Mouse (Mus musculus): ENCODE measurements around the gene Mafb.
A peak's percentile ranks its signal among the peaks of the same experiment; 100 is the strongest.

Gene Mafb

DNA sequence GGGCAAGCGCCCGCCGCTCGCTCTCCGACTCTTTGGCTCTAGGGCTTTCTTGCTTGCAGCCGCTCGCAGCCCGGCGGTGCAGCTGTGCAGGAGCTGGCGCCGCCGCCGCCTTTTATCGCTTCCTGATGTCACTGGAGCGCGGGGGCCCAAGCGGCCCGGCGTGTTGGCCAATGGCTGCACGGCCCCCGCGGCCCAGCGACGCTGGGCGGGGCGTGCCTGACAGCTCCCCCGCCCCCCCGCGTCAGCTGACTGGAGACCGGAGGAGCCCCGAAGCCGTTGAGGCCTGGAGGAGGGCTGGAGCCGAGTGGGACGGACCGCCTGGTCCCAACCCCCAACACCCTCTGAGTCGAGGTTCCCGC, at the start of gene Mafb:
Gene Mafb (minus strand): TSS at position 86 of the 359 bp plus-strand sequence.
- DNase-seq (ENCODE audit: low spot score) = peak; percentile 91

DNA sequence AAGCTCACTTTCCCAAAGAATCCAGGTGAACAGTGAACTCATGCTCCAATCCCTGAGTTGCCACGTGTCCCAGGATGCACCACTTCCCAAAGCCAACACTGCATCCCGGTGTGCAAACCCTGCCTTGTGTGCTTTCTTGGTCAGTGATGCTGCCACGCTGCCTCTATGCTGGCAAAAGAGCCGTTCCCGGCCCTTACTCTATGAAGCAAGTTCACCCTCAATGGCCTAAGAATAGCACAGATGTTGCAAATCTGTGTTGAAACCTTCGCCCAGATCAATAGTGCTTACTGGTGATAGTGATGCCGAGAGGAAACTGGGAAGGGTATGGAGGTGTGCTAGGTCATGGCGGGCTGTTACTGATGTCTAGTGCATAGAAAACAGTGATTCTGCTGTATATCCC, 48.3 kb upstream of the Mafb start:
- no peak for DNase-seq (ENCODE audit: low spot score)

DNA sequence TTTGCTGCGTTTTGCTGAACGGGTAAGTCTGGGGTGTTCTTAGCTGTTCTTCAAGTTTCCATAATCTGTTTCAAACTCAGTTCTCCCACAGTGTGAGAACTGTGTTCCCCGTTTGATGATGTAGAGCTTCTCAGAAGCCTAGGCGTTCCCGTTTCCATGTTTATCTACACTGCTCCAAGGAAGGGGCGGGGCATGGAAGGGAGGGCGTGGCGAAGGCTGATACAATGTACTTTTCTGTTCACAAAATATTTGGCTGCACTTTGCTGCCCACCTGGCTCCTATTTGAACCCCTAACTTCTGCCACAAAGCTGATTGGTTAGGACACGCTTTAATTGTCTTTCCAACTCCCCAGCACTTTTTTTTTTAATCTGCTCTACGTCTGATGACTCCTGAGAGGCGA, 47.9 kb upstream of the Mafb start:
- no peak for DNase-seq (ENCODE audit: low spot score)

DNA sequence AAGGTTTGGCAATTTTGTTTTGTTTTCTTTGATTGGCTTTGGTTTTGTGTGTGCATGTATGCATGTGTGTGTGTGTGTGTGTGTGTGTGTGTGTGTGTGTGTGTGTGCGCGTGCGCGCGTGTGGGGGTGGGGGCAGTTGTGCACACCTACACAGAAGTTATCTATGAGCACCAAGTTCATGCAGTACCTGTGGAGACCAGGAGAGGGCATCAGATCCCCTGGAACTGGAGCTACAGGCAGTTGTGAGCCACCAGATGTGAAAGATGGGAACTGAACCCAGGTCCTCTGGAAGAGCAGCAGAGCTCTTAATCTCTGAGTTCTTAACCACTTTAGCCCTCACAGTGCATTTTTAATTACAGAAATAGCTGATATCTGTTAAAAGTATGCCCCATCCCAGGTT, 47.1 kb upstream of the Mafb start:
- DNase-seq (ENCODE audit: low spot score) = peak; percentile 7

DNA sequence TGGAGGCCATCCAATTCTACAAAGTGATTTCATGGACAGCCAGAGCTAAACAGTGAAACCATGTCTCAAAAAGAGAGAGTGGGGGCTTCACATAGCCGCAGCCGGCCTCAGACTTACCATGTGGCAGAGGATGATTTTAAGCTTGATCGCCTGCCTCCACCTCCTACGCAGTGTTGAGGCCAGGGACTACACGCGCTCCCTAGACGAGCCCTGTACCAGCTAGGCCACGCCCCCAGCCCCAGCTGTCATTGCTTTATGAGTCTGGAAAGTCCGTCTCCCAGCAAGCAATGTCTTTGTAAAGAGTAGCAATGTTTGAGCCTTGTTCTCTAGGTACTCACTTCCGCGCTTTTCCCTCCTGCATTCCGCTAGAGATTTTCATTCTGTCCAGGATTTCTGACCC, 46.2 kb upstream of the Mafb start:
- no peak for DNase-seq (ENCODE audit: low spot score)

DNA sequence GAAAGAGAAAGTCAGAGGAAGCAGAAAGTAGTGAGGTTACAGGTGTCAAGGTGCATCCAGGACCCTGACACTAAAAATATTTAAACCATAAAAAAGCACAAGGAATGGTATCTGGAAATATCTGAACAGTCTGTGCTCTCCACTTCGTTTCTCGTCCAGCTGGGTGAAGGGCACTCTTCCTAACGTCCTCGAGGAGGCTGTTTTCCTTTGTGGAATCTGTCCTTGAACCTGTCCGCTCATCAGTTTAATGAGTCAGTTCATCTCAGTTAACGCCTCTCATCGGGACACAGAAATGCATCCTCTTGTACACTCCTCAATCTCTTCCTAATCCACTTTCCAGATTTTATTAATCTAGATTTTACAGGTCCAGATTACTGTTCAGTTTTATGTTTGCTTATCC, 44.6 kb upstream of the Mafb start:
- no peak for DNase-seq (ENCODE audit: low spot score)

DNA sequence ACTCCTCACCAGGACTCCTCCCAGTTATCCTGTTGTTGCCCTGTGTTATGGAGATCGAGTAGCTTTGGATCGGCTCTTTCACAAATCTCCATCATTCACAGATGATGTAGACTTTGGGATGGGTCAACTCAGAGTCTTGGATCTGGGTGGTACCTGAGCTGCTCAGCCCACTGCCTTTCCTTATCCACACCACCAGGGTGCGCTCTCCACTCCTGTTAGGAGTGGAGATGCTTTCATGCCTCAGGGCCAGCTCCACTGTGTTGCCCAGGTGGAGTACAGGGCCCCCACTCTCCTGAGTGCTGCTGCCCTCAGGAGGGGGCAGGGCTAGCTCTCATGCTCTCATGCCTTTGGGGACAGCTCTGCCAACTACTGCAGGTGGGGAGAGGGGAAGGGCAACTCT, 40.9 kb upstream of the Mafb start:
- DNase-seq (ENCODE audit: low spot score) = no peak

DNA sequence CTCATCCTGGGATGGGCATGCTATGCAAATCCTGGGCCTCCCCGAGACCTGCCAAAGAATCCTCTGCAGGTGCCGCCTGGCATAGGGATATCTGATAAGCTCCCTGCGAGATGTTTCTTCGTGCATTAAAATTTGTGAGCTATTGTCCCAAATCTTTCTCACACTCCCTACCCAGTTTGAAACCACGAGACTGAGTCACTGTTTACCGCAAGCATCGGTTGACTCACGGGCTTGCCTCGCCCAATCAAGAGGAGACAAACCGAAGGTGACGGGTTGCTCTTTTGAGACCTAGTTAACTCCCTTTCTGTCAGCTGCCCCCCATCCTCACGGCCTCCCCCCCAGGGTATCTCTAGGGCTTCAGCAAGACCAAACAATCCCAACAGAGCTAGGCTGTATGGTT, 30.9 kb upstream of the Mafb start:
- DNase-seq (ENCODE audit: low spot score) = no peak

DNA sequence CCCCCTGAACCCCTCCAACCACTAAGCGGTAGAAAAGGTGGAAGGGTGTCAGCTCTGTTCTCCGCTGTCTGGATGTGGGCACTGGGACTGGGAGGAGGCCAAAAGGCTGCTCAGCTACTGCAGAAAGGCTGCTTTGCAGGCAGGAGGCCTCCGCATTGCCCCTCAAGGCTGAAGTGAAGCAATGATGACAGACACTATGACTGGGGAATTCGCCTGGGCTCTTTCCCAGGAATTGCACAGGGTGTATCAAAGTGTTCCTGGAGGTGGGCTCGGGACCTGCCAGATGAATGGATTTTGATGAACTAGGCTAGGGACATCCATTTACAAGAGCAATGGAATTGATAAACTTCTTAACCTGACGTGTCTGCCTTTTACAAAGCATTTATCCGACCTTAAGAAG, 27.9 kb upstream of the Mafb start:
- no peak for DNase-seq (ENCODE audit: low spot score)

DNA sequence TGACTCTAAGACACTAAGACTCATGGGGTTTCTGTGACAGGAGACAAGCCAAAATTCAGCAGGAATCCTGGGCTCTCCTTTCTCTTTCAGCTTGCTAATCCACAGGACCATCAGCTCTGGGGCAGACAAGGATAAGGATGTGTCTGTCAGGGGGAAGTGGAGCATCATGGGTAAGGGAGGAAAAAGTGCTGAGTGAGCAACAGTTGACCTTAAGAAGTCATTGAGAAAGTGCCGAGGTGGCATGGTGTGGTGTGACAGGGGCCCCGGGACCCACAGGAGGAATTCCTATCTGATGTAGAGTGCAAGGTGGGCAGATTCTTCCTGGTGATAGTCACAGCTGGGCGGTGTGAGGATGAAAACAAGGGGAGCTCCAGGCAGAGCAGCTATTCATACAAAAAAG, 25.8 kb upstream of the Mafb start:
- DNase-seq (ENCODE audit: low spot score) = no peak

DNA sequence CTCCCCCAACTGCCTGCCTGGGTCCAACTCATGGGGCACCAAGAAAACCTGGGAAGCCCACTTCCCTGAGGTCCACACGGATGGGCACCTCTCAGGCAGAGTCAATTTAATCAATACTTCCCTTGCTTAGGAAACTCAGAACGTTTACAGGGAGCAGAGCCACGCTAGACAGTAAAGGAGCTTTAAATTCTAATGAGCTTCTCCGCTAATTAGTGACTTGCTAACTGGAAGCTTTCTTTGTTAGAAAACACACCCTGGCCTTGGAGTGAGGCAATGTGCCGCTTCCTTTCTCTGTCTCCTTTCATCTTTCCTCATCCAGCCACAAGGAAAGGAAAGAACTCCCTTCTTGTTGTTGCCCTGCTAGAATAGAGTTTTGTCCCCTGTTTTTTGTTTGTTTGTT, 21.7 kb upstream of the Mafb start:
- no peak for DNase-seq (ENCODE audit: low spot score)

DNA sequence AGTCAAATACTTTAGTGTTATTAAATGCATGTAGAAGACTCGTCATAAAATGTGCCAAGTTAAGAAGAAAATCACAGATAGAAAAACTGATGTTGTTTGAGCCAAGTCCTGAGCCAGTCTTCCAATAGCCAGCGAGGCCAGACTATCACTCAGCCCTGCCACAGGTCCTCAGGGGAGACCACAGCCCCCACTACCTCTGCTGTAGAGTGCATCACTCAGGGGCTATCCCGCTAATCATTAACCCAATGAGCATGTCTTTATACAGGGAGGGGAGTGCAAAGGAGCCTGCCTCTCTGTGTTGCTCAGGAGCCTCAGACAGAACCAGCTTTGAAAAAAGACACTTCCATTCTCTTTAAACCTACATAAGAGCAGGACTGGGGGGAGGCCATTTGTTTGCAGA, 16.6 kb upstream of the Mafb start:
- no peak for DNase-seq (ENCODE audit: low spot score)

DNA sequence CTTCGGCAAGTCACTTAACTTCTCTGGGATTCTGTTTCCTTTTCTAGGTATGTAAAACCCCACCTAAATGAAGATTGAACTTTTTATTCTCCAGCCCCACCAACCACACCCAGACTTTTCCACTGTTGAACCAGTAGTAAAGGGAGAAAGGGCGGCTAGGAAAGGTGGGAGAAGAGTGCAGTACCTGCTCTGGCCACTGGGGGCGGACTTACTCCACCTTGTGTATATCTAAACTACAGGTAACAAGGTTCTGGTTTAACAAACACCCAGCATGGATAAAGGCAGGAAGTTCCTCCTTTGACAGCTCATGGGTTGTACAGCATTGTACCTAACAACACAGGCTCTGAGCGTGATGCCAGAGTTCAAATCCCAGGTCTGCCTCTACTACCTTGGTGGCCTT, 11.4 kb upstream of the Mafb start:
- DNase-seq (ENCODE audit: low spot score) = peak; percentile 44

DNA sequence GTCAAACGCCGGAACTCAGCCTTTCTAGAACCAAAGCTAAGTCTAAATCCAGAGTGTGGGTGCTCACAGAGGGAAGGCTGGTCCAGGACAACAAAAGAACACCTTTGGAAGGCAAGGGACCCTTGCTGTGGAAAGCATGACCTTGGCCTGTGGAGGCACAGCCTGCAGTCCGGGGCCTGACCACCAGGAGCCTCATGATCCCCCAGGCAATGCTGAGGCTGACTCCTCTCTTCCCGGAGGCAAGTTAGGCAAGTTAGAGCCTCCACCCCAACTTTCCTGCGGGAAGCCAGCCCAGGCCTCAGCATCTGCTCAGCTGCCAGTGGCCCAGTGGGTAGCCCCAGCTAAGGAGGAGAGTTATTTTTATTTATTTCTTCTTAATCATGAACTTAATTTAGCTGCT, 9.4 kb upstream of the Mafb start:
- DNase-seq (ENCODE audit: low spot score) = no peak

DNA sequence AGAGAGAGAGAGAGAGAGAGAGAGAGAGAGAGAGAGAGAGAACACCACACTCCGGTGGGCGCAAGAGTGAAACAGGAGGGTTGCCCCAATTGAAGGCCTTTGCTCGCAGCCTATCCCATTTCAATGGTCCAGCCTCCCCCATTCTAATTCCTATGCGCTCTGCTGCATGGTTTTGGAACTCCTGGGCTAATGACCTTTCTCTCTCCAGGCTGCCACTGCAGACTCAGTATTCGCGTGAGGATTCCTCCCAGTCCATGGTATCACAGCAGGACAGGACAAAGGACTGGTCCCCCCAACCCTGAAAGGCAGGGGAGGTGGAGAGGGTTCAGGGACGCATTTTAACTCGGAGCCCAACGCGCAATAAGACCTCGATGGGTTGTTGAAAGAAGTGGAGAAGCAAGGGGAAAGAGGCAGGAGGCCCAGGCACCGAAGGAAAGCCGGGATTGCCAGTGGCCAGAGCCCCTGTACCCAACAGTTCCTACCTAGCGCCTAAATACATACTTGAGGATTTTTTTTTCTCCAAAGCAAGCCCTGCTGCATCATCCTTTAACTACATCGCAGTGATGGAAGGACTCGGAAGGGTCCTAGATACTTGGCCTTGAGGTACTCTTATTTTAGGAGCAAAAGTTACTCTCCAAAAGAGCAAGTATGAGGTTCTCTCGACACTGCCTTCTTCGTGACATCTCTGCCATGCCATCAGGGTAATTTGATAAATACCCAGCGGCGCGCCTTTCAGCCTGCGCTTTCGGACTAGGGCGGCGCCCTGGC, 3.0 kb upstream of the Mafb start:
- DNase-seq (ENCODE audit: low spot score) = no peak

DNA sequence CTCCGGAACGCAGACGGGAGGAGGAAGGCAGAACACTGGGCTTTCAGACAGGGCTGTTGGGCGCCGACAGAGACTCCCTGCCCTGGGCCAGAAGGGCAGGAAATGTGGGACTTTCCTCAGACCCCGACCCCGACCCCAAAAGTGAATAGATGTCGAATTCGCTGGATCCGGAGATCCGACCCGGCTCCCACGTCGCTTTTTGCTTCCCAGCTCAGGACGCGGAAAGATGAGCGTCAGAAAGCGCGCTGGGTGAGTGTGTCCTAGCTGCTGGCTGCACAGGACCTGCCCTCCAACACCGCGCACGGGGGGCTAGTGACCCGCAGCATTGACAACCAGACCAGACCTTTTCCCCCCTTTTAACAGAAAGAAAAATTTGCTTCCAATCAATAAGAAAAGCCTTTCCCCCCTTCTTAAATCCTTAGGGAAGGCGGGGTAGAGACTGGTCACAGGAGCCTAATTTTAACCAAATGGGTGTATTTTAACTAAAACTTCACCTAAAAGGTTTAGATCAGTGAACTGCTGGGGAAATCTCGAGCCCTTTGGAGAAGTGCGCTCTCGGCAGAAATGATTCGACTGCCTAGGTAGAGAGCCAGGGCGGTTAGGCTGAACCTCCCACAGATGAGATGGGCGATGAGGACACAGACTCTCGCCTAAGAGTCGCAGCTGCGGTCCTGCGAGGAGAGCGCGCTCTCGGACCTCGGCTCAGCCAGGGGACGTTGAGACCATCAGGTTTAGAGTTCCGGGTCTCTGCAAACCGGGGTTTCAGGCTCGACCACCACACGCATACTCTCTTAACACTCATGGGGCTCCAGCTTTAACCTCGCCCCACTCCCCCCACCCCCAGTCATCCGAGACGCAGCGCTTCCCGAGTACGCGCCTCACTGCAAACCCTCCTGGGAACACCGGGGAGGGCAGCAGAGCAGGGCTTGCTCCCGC, 1.8 kb upstream of the Mafb start:
- DNase-seq (ENCODE audit: low spot score) = no peak

DNA sequence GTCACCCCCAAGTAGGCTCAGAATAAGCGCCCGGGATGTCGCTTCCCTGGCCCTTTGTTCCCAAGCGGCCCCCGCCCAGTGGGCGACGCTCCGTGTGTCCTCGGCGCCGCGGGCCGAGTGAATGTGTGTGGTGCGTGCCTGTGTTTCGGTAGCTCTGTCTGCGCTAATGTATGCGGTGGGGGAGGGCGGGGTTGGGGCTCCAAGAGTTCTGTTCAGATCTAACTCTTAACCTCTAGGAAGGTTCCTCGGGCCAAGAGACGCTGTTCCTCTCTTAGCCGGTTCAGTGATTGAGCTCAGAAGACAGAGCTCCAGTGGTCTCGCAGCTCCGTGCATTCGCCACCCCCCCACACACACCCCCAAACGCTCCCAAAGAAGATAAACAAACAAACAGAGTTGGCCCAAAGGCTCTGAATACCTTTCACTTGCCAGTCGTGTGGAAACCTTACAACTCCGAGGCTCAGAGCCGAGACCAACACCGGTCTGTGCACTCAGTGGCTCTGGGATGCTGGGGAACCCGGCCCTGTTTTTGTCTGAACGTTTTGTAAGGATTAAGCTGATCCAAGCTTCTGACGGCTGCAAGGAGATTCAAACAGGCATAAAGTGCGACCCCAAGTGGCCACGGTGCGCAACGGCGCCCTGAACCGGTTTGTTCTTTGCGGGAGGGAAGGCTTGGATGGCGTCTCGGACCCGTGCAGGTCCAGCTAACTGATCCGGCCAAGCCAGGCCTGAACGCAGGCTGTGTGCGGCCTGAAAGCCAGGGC, 763 bp upstream of the Mafb start:
- peak; percentile 89 for DNase-seq (ENCODE audit: low spot score)

DNA sequence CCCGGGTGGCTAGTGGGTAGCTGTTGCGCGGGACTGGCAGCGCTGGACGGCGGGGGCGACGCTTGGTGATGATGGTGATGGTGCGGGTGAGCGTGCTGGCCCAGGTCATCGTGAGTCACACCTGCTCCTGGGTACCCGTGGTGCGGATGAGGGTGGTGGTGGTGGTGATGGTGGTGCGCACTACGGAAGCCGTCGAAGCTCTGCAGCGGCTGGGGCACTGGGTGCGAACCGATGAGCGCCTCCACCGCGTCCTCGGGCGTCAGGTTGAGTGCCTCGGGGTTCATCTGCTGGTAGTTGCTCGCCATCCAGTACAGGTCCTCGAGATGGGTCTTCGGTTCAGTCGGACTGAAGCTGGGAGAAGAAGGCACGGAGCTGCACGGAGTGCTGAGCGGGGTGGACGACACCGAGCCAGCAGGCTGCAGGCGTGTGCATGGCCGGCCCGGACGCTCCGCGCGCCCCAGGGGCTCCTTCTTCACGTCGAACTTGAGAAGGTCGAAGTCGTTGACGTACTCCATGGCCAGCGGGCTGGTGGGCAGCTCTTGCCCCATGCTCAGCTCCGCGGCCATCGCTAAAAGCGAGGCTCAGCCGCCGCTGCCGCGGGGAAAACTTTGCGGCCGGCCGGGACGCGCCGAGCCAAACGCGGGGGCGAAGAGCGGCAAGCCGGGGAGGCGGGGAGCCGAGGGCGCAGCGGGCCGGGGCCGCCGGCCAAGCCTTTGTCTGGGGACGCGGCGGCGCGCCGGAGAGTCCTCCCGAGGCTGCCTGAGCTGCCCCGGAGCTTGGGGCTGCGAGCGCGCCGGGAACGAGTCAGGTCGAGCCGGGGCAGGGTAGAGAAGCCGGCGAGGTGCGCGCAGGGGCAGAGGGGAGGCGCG, 520 bp downstream of the Mafb start:
- no peak for DNase-seq (ENCODE audit: low spot score)

DNA sequence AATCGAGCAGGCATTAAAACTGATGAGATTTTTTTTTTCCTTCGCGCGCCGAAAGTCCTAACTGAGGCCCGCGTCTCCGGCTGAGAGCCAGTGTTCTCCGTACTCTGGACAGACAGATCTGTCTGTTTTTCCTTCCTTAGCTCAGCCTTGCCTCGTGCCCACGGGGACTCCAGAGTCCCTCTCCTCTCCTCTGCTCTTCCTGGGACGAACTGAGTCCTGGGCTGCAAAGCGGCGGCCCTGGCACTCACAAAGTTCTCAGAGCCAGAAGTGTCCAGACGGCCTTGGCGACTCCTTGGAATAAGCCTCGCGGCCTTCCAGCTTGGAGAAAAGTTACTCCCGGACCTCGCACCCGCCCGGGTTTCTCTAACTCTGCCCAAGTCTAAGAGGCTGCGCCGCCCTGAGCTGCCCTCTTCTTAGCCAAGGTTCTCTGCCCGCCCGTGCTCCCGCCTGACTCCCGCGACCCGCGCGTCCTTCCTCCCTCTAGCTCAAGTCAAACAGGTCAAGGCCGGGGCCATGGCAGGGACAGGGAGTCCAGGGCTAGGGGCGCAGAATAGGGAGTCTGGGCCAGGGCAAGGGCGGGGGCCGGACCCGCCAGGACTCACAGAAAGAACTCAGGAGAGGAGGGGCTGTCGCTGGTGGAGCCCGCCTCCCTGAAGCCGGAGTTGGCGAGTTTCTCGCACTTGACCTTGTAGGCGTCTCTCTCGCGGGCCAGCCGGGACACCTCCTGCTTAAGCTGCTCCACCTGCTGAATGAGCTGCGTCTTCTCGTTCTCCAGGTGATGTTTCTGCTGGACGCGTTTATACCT, 1.6 kb downstream of the Mafb start:
- DNase-seq (ENCODE audit: low spot score) = peak; percentile 23

DNA sequence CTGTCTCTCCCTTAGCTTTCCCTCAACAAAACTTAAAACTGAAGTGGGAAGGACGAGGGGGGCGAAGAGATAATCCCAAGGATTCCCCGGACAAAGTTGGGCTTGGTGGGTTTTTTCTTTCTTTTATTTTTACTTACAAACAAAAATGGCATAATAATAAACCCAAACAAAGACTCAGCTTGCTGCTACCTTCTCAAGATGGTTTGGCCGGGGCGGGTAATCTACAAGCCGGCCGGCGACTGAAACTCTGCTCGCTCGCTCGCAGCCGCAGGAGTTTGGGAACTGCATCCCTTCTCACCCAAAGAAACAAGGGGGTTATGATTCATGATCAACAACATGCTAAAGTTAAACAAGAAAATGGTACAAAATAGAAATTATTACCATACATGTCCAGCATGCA, 2.2 kb downstream of the Mafb start:
- DNase-seq (ENCODE audit: low spot score) = no peak

DNA sequence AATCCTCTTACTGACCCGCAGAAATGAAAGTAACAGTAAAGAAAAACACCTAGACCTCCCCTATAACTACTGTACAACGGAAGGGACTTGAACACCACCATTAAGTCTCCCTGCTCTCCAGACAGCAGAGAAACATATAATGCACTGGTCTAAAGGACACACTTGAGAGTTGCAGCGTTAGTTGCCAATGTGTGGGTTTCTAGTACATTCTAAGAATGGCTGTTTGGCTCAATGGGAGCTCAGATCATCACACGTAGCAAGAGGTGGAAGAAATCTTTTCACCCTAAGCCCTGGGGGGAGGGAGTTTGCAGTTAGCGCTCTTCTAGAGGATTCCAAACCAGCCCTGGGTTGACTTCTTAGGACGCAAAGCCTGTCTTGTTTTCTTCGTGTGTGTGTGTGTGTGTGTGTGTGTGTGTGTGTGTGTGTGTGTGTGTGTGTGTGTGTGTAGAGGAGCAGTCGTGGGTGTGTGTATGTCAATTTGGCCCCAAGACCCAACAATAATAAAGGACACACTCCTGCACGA, 2.7 kb downstream of the Mafb start:
- DNase-seq (ENCODE audit: low spot score) = no peak
